Mouse (Mus musculus) liver, embryonic 11.5 days (tissue): ENCODE data around the gene Akap13. TPM values are rescaled to one million over a fixed set of nuclear protein-coding genes. Genes with fewer than 3 reads are reported as not detected.

ENCODE experiments used
- ATAC-seq: fragments of 200-750 bp; cut with Nextera tagmentation; replicated peaks from 2 replicates; pipeline ENCODE4 v1.8.0; 2017; ENCODE audit warnings: moderate number of reproducible peaks, mild to moderate bottlenecking, moderate TSS enrichment, moderate library complexity; ENCODE audit not compliant: low FRiP score
- DNase-seq: peaks from one replicate; pipeline ENCODE4 v3.0.0-alpha.2; 2017; ENCODE audit warnings: low spot score
- H3K27ac ChIP-seq: fragments of 300-500 bp; sonication (generic); 2 replicates; pipeline ENCODE4 v1.5.1; 2014; ENCODE audit warnings: mild to moderate bottlenecking, low read depth, low read length, control low read depth
- H3K27me3 ChIP-seq: fragments of 300-500 bp; sonication (generic); replicated peaks from 2 replicates; pipeline ENCODE4 v1.6.1; 2014; ENCODE audit warnings: low read length, mixed read lengths; ENCODE audit not compliant: control insufficient read depth, insufficient read depth
- H3K36me3 ChIP-seq: fragments of 300-500 bp; sonication (generic); 2 replicates; pipeline ENCODE4 v1.6.1; 2014; ENCODE audit warnings: mild to moderate bottlenecking, low read length, moderate library complexity, mixed read lengths; ENCODE audit not compliant: control insufficient read depth, insufficient read depth
- H3K4me1 ChIP-seq: fragments of 300-500 bp; sonication (generic); replicated peaks from 2 replicates; pipeline ENCODE4 v1.6.1; 2014; ENCODE audit warnings: low read length, mixed read lengths; ENCODE audit not compliant: control insufficient read depth, insufficient read depth
- H3K4me2 ChIP-seq: fragments of 300-500 bp; sonication (generic); 2 replicates; pipeline ENCODE4 v1.6.1; 2014; ENCODE audit warnings: mild to moderate bottlenecking, control low read depth, moderate library complexity
- H3K4me3 ChIP-seq: fragments of 300-500 bp; sonication (generic); 2 replicates; pipeline ENCODE4 v1.5.1; 2014; ENCODE audit warnings: low read depth, low read length, control low read depth
- H3K9ac ChIP-seq: fragments of 300-500 bp; sonication (generic); 2 replicates; pipeline ENCODE4 v1.6.1; 2014; ENCODE audit warnings: low read depth, low read length, control low read depth
- H3K9me3 ChIP-seq: fragments of 300-500 bp; sonication (generic); 2 replicates; pipeline ENCODE4 v1.6.1; 2016; ENCODE audit warnings: low read length, inconsistent platforms, mixed read lengths; ENCODE audit not compliant: control insufficient read depth
- WGBS: fragments of 180-500 bp; shearing (Covaris S2); extraction: QIAGEN DNeasy Blood & Tissue Kit; methylation state at CpG from one replicate; pipeline ENCODE4 v1.1.7; 2014; 5-methylcytosine and 5-hydroxymethylcytosine counted together
- polyA plus RNA-seq: library from polyadenylated mRNA; unstranded; fragments of >200 nt; fragmentation: Nextera tagmentation; extraction: Ambion mirVana; gene quantifications from 2 replicates; pipeline ENCODE4 v1.2.1, GENCODE M21; 2014

Akap13 gene
- polyA plus RNA-seq, 1 experiment from 2014 or later, result 30.7 TPM

- no peaks in the 10 kb centered on the region for H3K27me3 ChIP-seq
- WGBS, result 64% methylated on average over 5 of the region's 5 CpGs
- 0 out of 2 replicates have a peak, but pooled peaks cover 4% of the 10 kb centered on the region for H3K4me1 ChIP-seq
- no peak for DNase-seq
- no peak overlapping the region; the same call in 1 of the 2 replicates for H3K4me2 ChIP-seq
- no peak for ATAC-seq
- H3K36me3 ChIP-seq, result no peaks in the 10 kb centered on the region
- no peaks in the 10 kb centered on the region for H3K9me3 ChIP-seq
- no peak overlapping the region for H3K9ac ChIP-seq
- H3K27ac ChIP-seq, result no peak overlapping the region
- no peak overlapping the region for H3K4me3 ChIP-seq
These were observed 43.3 kb downstream of the Akap13 start for GRCm38 (mm10) chr7:75498627-75499026.

GRCm38 (mm10) chr7:75499271-75499670 is 43.9 kb downstream of the Akap13 start:
- WGBS, result 74% methylated on average over 7 of the region's 7 CpGs
- ATAC-seq, result no peak
- H3K4me1 ChIP-seq, result 0 out of 2 replicates have a peak, but pooled peaks cover 4% of the 10 kb centered on the region

GRCm38 (mm10) chr7:75500164-75500563 is 44.8 kb downstream of the Akap13 start:
- no peaks in the 10 kb centered on the region for H3K27me3 ChIP-seq
- H3K4me1 ChIP-seq, result 0 out of 2 replicates have a peak, but pooled peaks cover 4% of the 10 kb centered on the region
- no peak overlapping the region for H3K9ac ChIP-seq
- no peak overlapping the region for H3K4me3 ChIP-seq
- no peaks in the 10 kb centered on the region for H3K9me3 ChIP-seq
- 89% methylated on average over 4 of the region's 4 CpGs for WGBS
- no peak for DNase-seq
- H3K27ac ChIP-seq, result no peak overlapping the region
- no peak for ATAC-seq
- H3K36me3 ChIP-seq, result no peaks in the 10 kb centered on the region
- no peak overlapping the region for H3K4me2 ChIP-seq

More at GRCm38 (mm10) chr7:75499271-75499670, 43.9 kb downstream of the Akap13 start:
- H3K4me3 ChIP-seq, result no peak overlapping the region
- H3K27ac ChIP-seq, result no peak overlapping the region
- no peak overlapping the region for H3K9ac ChIP-seq
- DNase-seq, result no peak
- H3K9me3 ChIP-seq, result no peaks in the 10 kb centered on the region
- H3K27me3 ChIP-seq, result no peaks in the 10 kb centered on the region
- H3K4me2 ChIP-seq, result no peak overlapping the region
- H3K36me3 ChIP-seq, result no peaks in the 10 kb centered on the region

GRCm38 (mm10) chr7:75500793-75501192 is 45.5 kb downstream of the Akap13 start:
- 0 out of 2 replicates have a peak, but pooled peaks cover 4% of the 10 kb centered on the region for H3K4me1 ChIP-seq
- no peak overlapping the region for H3K9ac ChIP-seq
- H3K27ac ChIP-seq, result no peak overlapping the region
- 85% methylated on average over 4 of the region's 4 CpGs for whole genome bisulfite sequencing
- H3K27me3 ChIP-seq, result no peaks in the 10 kb centered on the region
- DNase-seq (no peak), ATAC-seq (no peak)
- no peak overlapping the region for H3K4me2 ChIP-seq
- H3K4me3 ChIP-seq, result no peak overlapping the region
- no peaks in the 10 kb centered on the region for H3K9me3 ChIP-seq
- H3K36me3 ChIP-seq, result no peaks in the 10 kb centered on the region

- DNase-seq (no peak), ATAC-seq (no peak)
- Histone ChIP-seq H3K27ac (no peak overlapping the region), H3K9me3 (no peaks in the 10 kb centered on the region), H3K4me2 (no peak overlapping the region), H3K36me3 (no peaks in the 10 kb centered on the region), H3K4me1 (no peaks in the 10 kb centered on the region), H3K27me3 (no peaks in the 10 kb centered on the region), H3K9ac (no peak overlapping the region), H3K4me3 (no peak overlapping the region)
- WGBS, result 38% methylated on average over 2 of the region's 2 CpGs
These were observed 49.2 kb downstream of the Akap13 start for GRCm38 (mm10) chr7:75504524-75504923.

- DNase-seq (no peak), ATAC-seq (no peak)
- no peak overlapping the region for H3K4me3 ChIP-seq
- no peaks in the 10 kb centered on the region for H3K4me1 ChIP-seq
- H3K4me2 ChIP-seq, result no peak overlapping the region
- no peak overlapping the region for H3K27ac ChIP-seq
- H3K9me3 ChIP-seq, result no peaks in the 10 kb centered on the region
- 76% methylated on average over 4 of the region's 4 CpGs for WGBS
- no peak overlapping the region for H3K9ac ChIP-seq
- no peaks in the 10 kb centered on the region for H3K36me3 ChIP-seq
- no peaks in the 10 kb centered on the region for H3K27me3 ChIP-seq
These were observed 51.3 kb downstream of the Akap13 start for GRCm38 (mm10) chr7:75506628-75507027.

GRCm38 (mm10) chr7:75509085-75509873 is 53.9 kb downstream of the Akap13 start:
- H3K36me3 ChIP-seq, result no peaks in the 10 kb centered on the region
- no peak overlapping the region for H3K4me3 ChIP-seq
- H3K9me3 ChIP-seq, result no peaks in the 10 kb centered on the region
- no peaks in the 10 kb centered on the region for H3K27me3 ChIP-seq
- DNase-seq, result no peak
- no peak overlapping the region for H3K4me2 ChIP-seq
- 63% methylated on average over 5 of the region's 5 CpGs for WGBS
- H3K9ac ChIP-seq, result no peak overlapping the region
- no peak overlapping the region for H3K27ac ChIP-seq
- ATAC-seq, result no peak
- no peaks in the 10 kb centered on the region for H3K4me1 ChIP-seq

GRCm38 (mm10) chr7:75515472-75515871 is 60.1 kb downstream of the Akap13 start:
- Histone ChIP-seq H3K9ac (no peak overlapping the region), H3K4me3 (no peak overlapping the region), H3K27ac (no peak overlapping the region), H3K4me2 (no peak overlapping the region), H3K36me3 (no peaks in the 10 kb centered on the region), H3K9me3 (no peaks in the 10 kb centered on the region), H3K4me1 (no peaks in the 10 kb centered on the region), H3K27me3 (no peaks in the 10 kb centered on the region)
- 84% methylated on average over 6 of the region's 6 CpGs for WGBS
- DNase-seq (no peak), ATAC-seq (no peak)
